Mouse (Mus musculus) telencephalon, adult 2 months (tissue): ENCODE measurements at regions not wholly inside any gene's neighbourhood (a gene's known extent, or its start where the extent isn't known, plus 50 kb on each side); places are given as distances from the start of the nearest gene placed in this dataset.

ENCODE experiments used
- DNase-seq: peaks from one replicate; pipeline ENCODE4 v3.0.0-alpha.2; 2011; ENCODE audit warnings: low read depth, low spot score

DNA sequence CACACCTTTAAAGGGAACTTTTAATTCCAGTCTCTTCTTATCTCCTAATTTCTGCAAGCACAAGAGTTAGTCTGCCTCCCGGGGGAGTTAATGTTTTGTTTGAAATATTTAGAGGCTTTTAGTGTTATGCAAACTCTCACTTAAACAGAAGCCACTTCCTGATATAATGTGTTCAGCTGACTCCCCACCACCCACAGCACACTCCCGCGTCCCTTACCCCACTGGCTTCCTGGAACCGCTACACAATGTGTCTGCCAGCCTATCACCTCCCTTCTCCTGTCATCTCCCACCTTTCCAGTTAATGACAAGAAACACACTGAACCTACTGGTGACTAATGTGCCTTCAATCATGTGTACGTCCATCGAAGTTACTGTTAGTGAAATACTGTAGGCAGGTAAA lies 276.5 kb downstream of the Rps29 start:
- no peak for DNase-seq

DNA sequence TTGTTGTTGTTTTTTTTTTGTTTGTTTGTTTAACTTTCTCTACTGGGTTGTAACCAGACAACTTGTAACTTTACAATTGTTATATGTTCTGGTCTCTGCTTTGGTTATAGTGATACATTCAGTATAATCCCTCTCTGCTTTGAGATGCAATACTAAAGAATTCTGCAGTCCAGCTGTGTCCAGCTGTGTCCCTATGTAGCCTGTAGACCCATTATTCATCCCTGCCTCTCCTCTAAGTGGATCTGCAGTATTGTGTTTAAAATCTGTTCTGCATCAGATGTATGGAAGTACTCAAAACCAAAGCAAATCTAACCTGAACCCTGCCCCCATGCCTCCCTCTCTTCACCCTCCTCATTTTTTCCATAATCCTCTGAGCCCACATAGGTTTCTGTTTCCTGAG lies 279.6 kb downstream of the Rps29 start:
- no peak for DNase-seq

DNA sequence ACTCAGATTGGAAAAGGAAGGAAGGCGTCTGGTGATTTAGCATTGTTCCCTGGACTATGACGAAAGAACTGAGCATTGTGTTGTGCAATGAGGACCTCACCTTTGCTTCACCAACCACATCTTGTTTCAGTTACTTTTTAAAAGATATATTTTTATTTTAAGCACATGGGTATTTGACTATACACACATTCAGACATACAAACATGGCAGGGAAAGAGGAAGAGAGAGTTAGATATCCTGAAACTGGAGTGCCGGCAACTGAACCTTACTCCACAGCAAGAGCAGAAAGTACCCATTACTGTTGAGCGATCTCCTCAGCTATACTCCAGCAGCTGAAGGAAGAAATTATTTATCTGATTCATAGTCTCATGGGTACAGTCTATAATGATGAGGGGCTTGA lies 287.7 kb downstream of the Rps29 start:
- DNase-seq = no peak

DNA sequence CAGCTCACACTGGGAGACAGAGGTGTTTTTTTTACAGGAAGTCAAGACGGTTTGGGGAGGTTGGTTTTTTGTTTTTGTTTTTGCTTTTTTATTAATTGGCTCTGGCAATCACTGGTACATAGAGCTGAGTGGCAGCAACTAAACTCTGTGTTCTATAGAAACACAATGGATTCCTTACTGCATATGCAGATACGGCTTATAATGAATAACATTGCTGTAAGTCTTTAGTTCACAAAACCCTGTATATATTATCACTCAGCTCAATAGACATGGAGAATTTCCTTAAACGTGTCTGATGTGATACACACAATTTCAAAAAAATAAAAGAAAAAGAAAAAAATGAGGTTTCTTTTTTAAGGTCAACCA lies 296.0 kb downstream of the Rps29 start:
- DNase-seq = no peak

DNA sequence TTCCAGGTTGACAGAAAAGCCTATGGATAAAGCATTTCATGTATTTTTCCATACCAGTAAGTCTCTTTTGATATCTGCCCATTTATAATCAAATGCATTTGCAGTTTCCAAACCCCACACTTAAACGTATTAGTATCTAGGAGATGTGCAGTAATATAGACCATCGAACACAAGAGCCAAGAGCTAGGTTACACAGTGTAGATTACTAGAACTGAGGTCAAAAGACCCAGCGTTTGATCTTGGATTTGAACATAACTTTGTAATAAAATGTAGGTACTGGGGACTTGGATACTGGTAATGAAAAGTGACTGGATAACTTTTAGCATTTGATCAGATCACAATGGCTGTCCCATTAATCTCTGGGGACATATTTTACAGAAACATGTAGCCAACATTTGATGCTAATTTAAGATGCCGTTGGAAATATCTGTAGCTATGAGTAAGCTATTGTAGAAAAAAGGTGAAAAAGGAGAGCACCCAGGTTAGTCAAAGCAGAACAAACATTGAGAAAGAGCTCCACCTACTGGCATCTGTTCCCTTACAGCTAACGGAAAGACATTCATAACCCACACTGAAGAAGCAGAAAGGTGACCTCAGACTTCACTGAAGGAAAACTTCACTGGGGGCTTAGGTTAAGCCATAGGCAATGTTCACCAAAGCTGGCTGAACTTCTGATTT lies 296.5 kb downstream of the Rps29 start:
- peak; percentile 26 for DNase-seq

DNA sequence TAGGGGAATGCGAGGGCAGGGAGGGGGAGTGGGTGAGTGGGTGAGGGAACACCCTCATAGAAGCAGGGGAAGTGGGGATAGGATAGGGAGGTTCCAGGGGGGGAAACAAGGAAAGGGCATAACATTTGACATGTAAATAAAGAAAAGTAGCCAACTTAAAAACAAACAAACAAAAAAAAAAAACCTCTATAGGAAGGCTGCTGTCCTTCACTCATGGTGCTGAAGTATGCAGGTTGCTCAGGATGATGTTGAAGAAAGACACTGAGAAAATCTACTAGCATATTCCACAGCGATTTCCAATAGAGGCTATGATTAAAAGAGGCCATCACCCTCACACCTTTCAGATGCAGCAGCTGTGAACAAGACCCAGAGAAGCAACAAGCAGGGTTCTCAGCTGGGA lies 298.7 kb downstream of the Rps29 start:
- no peak for DNase-seq

DNA sequence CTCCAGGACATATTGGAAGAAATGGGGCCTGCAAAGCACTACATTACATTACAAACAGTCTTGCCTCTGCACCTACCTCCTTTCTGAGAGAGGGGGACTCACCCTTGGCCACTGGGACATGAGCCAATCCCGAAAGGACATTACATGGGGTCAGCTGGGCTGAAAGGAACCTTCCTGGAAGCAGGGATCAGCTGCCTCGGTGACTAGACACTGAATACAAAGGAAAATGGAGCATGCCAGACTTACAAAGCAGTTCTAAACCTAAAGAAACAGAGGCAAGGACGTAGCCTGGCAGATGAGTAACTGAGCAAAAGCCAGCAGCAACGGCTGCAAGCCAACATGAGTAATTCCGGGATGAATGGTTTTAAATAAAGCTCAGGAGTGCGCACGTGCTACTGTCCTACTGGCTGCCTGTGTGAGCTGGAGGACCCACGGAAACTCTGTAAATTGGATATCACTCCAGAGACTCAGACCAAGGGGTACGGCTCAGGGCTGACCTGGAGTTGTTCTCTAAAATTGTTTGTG lies 309.3 kb downstream of the Rps29 start:
- DNase-seq = no peak

DNA sequence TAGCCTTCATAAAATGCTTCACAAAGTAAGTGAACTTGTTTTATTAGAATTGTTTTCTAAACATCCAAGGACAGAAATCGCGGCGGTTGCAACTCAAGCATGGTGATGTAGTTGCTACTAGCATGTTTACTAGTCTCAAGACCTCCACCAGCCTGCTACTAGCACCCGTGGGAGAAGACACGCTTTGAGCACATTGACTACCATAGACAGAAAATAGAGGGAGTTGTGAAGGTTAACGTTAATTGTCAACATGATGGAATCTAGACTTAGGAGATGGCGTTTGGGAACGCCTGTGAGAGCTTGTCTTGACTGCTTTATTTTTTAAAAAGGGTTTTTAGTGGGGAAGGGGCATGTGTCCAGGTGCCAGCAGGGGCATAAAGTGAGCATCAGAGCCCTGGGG lies 318.2 kb downstream of the Rps29 start:
- no peak for DNase-seq

DNA sequence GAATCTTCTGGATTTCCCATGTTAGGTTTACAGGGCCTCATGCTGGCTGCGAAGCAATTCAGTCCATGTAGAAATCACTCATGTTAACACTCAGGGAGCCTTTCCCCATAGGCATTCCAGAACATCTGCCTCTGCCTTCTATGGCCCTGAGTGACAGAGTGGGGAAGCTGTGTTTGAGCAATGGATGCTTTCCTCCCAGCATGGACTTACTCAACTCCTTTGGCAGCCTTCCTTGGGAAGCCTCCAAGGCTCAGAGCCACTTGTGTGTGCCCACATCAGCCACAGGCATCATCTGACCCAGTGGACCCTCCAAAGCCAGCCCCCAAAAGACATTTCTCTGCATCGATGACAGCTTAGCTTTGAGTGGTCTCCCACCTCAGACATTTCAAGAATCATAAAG lies 318.8 kb downstream of the Rps29 start:
- no peak for DNase-seq

DNA sequence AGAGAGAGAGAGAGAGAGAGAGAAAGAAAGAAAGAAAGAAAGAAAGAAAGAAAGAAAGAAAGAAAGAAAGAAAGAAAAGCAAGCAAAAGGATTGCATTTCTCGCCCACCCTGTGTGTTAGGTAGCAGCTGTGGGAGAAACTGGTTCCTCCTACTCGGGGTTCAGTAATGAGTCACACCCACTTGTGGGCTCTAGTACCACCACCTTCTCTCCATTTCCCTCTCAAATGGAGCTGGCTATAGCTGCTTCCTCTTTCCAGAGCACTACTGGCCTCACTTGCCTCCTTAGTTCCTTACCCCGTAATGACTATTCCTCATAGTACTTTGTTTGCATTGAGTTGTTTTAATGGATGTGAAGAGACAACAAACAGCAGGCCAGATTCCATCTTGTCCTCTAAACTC lies 323.0 kb downstream of the Rps29 start:
- no peak for DNase-seq

DNA sequence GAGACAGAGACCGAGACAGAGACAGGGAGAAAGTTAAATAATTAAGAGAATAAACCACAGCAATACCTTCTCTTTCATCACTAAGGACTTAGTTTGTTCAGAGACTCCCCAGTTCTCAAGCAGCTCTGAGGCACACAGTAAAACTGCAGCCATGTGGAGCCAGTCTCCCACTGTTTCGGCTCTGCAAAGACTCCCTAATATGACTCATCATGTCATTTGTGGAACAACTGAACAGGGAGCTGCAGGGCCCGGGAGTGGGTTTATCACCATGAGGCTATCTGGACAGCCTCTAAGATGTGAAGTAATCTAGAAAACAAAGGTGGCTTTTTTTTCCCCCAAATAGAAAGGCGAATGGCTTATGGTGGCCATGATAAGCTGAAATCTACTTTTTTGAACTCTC lies 325.1 kb downstream of the Rps29 start:
- no peak for DNase-seq

DNA sequence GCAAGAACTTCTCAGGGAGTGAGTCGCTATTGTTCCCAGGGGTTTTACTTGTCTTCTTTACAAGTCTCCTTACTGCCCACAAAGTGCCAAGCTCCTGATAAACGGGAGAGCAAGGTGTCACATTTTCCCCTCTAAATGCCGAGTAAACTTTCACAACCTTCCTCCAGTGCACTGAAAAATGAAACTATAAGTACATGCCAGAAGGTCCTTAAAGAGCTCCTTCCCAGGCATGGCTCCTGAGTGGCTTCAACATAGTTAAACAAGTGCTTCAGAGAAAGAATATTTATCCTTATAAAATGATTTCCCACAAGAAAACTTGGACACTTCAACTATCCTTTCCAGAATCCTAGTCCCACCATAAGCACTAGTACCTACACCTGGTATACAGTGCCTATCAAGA lies 329.6 kb downstream of the Rps29 start:
- DNase-seq = no peak

DNA sequence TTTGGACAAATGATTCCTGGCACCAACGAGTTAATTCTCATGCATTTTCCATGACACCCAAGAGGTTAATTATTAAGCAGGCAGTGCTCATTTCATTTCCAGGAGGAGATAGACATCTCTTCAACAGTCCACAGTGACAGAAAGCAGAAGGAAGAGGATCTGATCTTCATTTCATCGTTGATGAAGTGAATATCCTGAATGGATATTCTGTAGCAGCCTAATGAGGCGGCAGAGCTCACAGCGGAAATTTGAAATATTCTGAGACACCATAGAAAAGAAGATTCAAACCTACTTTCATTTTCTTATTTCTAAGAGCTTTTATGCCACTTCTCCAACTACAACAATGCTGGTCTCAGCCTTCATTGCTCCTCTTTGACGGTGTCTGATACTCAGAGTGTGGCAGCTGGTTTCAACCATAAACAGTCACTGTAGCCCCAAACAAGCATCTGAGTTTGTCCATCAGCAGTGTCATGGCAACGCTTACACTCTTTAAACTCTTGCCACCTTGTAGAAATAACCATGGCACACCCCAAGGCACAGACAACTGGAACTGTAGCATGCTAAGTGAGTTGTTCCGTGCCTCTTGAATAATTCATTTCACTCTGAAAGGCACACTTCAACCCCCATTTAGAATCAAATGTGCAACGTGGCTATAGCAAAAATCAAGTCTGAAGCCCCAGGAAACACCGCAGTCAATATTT lies 331.3 kb downstream of the Rps29 start:
- DNase-seq = no peak

DNA sequence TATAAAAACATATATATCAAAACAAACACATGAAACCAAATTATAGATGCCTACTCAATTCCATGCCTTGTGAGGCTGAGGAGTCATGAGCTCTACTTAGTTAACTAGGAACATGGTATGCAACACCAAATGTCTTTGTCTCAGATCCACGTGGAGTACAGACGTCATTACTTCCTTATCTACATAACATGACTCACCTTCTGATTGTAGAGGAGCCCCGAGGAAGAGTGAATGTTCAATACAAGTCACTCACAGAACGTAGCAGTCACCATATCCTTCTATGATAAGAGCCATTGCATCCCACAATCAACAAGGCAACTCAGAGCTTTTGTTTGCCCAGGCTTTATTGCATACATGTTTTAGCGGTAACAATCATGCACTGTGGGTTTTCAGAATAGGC lies 364.6 kb downstream of the Rps29 start:
- no peak for DNase-seq

DNA sequence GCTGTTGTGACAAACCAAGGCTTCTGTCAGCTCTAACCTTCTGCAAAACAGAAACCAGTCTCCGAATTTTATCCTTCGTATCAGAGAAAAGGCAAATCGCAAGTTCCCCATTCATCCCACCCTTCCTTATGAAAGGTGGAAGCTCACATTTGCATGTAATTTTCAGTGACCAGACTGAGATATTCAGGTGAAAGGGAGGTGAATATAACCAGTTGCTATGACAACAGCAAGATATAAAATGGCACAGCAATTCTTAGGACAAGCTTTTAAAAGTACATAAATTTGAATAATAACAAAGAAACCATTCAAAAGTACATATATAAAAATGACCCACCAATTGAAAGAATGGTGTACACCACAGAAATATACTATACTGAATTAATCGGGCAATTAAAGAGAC lies 375.4 kb downstream of the Rps29 start:
- no peak for DNase-seq

DNA sequence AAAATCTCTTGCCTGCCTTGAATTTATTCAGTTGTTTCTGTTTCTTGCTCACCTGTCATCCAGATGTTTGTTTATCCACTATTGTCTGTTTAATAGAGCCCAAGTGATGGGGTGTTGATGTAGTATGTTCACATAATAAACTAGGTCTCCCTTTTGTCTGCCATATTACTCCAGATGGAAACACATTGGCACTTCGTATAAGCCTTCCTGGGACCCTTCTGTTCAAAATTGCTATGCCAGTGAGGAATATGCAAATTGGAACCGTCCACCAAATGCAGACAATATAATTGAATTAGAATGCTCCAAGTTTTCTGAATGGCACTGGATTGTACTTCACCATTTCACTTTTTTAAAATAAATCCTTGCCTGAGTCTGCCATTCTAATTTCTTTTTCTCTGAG lies 383.5 kb downstream of the Rps29 start:
- no peak for DNase-seq

DNA sequence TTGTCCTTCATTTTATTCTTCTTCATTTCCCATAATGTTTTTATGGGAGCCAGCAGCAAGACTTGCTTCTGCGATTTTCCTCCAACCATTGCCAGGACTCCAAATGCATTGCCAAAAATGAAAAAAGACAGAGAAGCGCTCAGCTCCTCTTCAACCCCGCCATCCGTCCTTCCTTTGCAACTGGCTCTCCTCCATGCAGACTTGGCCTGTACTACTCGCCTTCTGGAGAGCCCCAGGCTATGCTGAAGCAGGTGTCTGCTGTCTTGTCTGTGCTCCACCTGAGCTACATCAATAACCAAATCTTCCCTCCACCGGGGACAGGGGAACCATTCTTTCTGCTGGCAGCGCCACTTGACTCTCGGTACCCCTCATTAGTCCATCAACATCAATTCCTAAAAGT lies 384.2 kb downstream of the Rps29 start:
- no peak for DNase-seq

DNA sequence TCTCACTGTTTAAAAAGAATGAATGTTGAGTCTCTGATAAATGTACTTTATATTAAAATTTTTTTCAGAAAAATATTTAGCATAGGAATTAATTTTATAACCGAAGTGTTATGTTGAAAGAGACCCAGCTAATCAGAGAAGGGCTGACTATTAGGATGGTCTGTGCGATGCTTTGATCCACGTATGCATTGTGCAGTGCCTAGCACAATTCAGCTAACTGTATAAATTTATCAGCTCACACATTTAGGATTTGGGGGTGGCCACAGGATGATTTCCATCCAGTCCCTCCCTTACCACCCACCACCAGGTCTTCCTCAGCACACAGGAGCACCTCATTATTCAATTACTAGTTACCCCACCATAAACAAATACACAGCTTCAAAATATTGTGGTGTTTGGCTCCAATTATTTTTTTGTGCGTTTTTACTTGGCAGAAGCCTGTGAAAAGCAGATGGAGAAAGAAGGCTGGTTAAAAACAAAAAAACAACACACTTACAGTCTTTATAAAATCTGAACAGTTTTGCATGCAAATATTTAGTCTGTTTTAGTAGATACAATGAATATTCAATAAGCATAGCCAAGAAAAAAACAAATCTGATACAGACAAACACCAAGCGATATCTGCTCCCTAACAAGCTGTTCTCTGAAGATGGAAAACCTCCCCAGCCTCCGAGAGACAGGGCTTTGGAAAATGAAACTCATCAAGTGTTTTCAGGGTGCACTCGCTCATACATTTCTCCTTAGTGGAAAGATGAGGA lies 400.5 kb downstream of the Rps29 start:
- DNase-seq = peak; percentile 6

DNA sequence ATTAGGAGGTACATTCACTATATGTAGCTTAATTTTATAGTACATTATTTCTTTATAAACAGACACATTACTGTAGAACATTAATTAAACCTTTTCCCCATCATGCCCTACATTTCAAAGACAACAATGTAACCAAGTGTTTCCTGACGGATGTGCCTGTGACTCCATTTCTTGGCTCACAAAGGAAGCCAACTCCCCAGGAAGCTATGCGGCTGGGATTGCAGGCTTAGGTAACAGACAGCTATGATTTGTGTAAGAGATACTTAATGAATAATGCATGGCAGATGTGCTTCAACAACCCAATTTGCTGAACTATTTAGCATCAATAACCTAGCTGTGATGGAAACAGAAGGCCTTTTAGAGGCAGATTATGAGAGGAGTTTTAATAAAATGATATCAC lies 430.1 kb downstream of the Rps29 start:
- DNase-seq = no peak

DNA sequence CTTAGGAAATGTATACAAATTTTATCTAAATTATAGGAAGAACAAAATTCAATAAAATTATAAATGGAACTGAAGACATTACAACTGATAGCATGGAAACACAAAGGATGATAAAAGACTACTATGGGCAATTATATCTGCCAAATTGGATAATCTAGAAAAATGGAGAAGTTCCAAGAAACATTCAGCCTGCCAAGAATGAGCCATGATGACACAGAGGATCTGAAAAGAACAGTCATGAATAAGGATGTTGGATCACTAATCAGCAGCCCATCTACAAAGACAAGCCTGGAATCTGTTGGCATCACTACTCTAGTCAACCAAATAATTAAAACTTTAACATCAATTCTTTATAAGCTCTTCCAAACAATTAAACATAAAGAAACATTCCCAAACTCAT lies 440.0 kb downstream of the Rps29 start:
- DNase-seq = no peak

DNA sequence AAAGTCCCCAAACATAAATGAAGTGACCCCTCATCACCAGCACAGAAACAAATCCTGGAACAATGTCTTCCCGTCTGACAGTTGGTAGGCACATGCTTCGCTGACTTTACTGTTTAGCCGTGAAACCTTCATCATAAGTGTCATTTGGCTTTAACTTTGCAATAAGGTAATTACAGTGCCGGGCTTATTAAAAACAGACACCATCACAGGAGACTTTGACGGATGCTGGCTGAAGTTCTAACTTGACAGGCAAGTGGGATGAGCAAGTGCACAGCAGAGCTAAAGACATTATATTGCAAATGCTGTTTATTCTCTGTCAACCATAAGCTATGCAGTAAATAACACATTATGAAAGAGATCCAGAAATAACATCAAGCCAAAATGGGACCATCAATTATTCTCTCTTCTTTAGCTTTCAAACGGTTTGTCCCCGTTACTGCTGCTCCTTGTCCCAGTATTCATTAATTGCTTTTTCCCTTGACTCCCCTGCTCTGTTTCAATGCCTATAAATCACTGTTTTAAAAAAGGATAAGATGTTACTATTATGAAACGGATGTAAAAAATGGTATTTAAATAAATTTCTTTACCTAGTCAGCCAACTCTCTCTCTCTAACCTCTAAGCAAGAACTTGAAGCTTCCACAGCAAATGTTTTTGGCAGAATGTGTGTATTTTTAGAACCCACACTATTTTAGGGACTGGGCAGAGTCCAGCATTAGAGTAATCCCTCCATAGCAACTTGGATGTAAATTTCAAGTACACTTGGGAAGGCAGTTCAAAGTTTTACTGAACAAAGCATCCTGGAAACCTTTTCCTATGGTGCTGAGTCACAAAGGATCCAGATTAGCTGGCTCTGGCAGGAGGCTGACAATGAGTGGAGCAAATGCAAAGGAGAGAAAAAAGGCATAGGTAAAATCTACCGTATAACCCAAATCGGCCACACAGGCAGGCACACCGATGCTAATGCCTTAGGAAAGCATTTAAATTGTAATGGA lies 464.4 kb downstream of the Rps29 start:
- peak; percentile 26 for DNase-seq

DNA sequence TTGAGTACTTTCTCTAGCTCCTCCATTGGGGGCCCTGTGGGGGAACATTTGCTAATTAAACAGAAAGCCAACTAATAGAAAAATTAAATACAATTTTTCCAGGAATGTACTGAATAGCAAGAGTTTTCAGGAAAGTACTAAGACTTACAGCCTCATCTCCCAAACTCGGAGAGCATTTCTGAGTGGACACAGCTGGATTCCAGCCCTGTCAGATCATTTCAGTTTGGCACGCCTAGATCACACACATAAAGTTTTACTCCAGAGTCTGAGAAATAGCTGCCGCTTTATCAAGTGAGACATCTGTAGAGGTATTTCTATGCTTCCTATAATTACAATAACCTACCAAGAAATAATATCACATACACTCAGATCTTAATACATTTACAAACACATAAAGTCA lies 470.7 kb downstream of the Rps29 start:
- no peak for DNase-seq
